Mouse (Mus musculus): Measurements from ENCODE around the gene Lhx2. TPM values are rescaled to one million over a fixed set of nuclear protein-coding genes. Genes with fewer than 3 reads are reported as not detected.

Lhx2 gene
- total RNA-seq, 4 experiments from 2014 or later: 55.7 to 61.8 (median 58.4) TPM

DNA sequence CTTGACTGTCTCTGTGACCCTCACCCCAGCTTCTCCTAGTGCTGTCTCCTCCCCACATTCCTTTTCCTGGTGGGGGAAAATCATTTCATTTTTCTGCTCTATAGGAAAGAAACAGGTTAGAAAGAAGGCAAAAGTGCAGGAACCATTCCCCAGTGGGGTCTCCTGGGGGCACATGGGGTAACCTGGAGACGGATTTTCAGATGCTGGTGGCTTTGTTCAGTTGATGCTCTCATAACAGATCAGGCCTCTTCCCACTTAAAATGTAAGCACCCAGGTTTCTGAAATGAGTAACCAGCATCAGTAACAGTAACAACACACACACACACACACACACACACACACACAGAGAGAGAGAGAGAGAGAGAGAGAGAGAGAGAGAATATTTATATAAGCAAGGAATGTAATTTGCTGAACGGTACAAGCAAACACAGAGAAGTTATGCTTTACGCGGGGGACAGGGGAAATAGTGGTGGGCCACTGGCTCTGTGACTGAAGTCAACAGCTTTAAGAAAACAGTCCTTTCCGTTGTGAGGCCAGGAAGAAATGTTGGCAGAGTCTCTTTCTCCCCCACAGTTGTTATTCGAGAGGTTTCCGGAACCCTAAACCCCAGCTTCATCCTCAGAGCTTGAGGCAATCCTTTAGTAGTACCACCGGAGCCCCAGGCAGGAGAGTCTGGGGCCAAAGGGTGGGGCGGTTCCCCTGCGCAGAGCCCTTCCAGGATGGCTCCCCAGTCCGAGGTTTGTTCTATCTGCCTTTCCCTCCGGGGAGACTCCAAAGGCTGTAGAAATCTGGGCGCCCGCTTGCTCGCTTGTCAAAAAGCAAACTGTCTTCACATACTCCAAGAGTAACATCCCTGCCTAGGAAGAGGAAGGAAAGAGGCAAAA, 8.0 kb downstream of the Lhx2 start:
- no peak for DNase-seq (ENCODE audit: low spot score in 2 of 2)

DNA sequence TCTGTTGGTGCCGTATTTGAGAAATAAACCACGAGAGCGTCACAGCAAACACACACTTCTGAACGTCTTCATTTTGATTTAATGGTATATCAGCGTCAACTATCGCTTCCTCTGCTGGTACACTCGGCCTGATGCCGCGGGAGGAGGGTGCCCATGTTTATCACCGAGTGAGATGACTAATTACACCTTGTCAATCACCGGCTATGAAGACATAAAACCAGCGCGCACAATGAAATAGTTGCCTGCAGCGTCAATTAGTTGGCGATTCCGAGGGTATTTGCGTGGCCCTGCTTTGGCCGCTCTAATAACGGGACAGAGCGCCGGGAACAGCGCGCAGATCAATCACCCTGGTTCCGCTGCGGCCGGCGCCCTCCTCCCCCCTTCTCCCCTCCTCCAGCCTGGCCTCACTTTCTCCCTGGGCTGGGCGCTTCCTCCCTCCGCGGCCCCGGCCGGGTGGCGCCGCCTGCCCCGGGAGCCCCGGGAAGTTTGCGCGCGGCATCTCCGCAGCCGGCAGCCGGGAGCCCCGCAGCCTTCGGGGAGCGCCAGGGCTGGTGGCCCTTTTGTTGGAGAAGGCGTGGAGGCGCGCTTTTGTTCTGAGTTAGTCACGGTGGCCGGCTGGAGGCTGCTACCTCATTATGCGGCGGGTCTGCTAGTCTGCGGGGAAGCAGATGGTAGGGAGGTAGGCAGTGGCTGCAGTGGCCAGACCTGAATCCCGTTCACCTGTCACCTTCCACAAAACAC, 8.9 kb downstream of the Lhx2 start:
- no peak for DNase-seq (ENCODE audit: low spot score in 2 of 2)

DNA sequence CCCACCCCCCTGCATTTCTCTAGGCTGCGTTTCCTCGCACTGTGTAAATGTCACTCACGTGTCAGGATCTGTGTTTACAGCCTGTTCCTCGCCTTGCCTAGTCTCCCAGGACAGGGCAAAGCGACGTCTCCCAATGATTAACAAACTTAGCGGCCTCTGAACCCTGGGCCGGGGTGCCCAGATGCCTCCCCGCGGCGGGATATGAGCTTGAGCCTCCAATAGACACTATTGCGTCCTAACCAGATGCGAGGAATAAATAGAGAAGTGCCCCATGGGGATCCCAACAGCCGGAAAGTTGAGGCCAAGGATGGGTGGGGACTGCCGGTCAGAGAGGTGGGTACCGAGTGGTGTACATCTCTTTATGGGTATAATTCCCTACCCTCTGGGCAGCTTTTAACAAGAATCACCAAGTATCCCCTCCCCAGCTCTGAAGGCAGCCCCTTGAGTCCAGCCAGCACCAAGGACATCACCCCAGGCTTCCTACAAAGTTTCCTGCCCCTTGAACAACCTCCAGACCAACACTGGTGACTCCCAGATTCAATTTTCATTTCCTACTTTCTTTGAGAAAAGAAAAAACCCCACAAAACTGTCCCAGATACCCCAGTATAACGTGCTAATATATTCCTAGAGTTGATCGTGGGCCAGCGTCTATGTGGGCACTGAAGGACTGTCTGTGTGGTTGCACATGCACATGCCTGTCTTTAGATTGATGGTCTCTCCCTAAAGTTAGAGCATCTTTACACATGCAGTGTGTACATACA, 9.8 kb downstream of the Lhx2 start:
- no peak for DNase-seq (ENCODE audit: low spot score in 2 of 2)

DNA sequence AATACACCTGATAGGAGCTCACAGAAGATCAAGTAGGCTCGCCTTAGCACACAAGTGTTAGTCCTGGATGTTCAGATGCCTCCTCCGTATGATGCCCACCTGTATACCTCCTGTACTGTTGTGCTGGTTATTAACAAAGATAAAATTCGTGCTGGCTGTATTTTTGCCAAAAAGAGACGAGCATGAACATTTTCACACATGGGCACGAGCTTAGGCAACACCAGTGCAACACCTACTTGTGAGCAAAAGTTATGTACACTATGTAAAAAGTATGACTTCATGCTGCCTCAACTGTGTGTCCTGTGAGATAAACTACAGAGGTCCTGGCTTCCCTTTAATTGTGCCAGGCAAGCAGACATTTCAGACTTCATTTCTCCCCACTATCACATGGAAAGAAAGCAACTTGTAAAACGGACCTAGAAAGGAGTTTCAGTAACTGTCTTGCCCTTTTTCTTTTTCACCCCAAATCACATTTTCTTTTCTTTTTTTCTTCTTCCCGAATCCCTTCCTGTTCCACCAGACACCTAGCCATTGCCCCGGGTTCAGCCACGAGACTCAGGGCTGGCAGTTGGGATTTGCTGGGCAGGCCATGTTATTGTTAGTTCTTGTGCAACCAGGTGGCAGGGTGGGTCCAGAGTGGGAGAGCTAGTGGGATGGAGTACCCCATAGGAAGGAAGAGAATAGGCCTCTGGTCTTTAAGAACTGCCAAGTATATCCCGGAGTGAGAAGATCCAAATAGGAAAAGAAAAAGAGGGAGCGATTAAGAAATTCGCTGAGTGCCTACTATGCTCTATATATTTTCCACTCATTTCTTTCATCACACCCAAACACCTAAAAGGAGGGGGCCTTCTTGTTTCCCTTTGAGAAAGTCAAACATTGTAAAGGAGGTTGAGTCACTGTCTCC, 10.6 kb downstream of the Lhx2 start:
- no peak for DNase-seq (ENCODE audit: low spot score in 2 of 2)

DNA sequence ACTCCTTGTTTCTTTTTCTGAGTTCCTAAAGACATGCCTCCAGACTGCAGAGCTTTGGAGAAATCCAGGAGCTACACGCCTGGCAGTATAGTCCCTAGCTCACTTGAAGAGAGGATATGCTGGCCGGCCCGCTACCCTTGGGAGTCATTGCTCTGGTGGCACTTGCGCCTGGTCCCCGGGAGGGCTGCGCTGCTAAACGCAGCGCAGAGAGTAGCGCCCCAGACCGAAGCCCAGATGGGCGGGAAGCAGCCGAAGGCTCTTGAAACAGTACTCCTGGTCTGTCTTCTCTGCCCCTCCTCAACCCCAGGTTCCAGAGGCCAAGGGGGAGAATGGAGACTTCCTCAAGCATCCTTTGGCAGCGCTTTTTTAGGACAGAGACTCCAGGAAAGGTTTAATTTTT, 11.3 kb downstream of the Lhx2 start:
- DNase-seq (ENCODE audit: low spot score in 2 of 2): no peak

DNA sequence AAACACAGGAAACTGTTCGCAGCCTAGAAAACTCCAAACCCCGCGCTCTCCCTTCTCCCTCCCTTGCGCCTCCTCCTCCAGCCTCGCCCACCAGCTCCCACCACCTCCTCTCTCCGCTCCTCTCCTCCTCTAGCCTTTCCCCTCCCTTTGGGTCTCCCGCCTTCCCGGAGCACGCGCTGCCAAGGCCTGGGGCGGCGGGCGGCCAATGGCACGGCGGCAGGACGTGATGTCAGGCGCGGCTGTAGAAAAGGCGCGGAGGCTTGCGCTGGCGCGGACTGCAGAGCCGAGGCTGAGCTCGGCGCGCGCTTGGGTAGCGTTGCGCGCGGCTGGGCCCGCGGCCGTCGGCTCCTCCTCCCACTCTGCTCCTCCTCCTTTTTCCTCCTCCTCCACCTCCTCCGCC, 11.7 kb downstream of the Lhx2 start:
- DNase-seq (ENCODE audit: low spot score in 2 of 2): peak in 1 of 2 experiments; percentile 88

DNA sequence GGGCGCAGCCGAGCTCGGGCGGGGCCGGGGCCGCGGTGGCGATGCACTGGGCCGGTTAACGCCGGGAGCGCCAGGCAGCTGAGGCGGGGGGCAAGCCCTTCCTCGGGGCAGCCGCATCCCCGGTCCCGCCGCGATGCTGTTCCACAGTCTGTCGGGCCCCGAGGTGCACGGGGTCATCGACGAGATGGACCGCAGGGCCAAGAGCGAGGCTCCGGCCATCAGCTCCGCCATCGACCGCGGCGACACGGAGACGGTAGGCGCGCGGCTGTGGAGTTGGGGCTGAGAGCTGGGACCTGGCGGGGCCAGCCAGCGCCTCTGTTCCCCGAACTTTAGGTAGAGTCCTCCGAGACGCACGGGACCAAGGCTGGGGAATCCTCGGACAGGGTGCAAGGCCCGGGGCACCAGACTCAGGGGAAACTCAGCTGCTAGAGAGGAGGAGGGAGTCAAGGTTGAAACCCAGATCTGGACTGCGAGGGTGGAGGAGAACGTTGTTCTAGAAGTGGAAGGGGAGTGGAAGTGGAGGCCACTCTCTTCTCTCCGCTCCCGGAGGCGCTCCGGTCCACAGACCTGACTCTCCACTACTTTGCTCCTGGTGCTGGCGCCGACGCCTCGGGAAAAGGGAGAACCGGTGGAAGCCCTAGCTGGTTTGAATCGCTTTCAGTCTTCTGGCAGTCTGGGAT, 12.7 kb downstream of the Lhx2 start:
- no peak for DNase-seq (ENCODE audit: low spot score in 2 of 2)

DNA sequence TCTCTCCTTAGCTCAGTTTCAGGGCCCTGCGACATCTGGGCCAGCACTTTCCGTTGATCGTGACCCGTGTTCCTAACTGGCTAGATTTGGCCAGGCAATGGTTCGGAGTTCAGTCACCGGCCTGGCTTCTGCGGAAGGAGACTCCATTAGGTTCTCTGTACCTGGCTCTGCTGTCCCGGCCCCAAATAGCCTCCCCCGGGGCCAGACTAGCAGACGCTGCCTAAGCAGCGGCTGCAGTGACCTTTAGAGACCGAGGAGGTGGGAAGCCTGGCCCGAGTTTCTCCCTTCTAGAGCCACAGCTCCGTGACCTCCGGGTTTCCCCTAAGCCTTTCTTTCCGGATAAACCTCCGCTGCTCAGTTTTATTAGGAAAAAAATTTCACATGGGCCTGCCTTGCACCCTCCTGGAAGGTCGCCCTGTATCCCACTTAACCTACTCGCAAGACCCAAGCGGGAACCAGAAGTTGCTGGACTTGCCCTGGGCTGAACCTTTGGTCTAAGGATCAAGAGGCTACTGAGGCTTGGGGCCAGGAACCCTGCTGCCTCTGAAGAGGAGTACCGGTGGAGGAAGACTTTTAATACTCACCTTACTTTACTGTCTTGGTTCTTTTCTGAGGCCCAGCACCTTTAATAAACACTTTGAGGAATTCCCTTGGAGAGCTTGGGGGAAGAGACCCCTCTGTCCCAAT, 13.4 kb downstream of the Lhx2 start:
- DNase-seq (ENCODE audit: low spot score in 2 of 2): no peak

DNA sequence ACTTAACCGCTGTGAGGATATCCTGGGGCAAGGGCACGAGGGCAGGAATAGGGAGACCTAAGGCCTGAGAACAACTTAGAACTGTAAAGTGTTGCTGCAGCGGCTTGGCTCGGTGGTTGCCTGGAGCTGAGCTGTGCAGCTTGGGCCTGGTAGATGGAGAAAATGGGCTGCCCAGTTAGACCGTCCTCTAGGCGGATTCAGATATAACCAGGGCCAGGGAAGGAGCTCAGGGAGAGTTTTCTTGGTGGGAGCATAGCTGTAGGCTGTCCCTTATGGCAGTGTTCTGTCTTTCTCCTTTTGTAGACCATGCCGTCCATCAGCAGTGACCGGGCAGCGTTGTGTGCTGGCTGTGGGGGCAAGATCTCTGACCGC, 13.9 kb downstream of the Lhx2 start:
- DNase-seq (ENCODE audit: low spot score in 2 of 2): no peak

DNA sequence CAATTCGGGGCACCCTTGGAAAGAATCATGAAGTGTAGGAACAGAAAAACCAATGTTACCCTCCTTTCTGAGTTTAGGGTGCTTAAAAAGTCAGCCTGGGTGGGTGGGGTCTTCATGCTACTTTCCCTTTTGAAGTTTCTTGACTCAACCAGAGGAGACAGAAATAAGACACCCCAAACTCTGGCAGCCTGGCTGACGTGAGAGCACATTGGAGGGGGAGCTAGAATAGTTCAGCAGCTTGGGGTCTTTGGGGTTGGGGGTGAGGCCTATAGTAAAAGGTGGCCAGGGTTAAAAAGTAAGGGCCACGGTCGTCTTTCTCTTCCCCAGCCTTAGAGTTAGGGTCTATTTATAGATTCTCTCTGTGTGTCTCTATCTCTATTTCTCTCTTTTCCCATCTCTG, 14.6 kb downstream of the Lhx2 start:
- DNase-seq (ENCODE audit: low spot score in 2 of 2): no peak

DNA sequence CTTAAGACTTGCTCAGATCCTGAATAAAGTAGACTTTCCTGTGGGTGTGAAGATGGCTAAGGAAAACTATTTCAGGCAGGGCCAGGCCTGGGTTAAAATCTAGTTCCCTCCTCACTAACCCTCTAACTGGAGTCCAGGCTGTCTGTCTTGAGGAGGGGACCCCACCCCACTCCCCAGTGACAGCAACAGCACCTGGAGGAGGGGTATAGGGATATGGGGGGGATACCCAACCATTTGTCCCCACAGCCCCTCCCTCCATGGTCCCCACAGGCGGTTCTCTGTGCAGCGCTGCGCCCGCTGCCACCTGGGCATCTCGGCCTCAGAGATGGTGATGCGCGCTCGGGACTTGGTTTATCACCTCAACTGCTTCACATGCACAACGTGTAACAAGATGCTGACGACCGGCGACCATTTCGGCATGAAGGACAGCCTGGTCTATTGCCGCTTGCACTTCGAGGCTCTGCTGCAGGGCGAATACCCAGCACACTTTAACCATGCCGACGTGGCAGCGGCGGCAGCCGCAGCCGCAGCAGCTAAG, 15.2 kb downstream of the Lhx2 start:
- no peak for DNase-seq (ENCODE audit: low spot score in 2 of 2)

DNA sequence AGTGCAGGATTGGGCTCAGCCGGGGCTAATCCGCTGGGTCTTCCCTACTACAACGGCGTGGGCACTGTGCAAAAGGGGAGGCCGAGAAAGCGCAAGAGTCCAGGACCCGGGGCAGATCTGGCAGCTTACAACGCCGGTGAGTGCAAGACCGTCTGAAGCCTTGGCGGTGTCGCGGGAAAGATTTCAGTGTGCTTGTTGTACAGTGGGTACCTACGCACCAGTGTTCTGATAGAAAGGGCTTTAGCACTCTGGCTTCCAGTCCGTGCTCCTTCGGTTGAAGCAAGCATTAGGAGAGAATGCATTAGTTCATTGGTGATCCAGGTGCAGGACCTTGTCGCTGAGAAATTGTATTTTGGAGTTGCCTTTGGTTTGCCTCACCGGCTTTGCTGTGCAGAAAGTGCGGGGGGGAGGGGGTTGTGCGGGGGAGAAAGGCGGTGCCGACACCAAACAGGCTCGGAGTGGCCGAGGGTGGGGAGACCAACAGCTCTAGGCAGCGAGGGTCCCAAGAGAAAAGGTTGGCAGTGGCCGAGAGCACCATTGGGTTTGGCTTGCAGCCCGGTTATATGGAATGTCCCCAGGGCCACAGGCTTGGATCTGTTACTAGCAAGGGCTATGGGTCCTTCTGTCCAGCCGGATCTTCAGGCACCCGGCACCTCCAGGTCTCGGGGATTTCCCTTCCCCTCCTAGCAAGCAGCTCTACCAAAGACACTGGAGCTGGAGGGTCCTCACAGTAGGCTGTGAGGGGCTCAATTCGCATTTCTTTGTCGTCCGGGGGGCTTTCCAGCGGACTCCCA, 15.8 kb downstream of the Lhx2 start:
- DNase-seq (ENCODE audit: low spot score in 2 of 2): no peak

DNA sequence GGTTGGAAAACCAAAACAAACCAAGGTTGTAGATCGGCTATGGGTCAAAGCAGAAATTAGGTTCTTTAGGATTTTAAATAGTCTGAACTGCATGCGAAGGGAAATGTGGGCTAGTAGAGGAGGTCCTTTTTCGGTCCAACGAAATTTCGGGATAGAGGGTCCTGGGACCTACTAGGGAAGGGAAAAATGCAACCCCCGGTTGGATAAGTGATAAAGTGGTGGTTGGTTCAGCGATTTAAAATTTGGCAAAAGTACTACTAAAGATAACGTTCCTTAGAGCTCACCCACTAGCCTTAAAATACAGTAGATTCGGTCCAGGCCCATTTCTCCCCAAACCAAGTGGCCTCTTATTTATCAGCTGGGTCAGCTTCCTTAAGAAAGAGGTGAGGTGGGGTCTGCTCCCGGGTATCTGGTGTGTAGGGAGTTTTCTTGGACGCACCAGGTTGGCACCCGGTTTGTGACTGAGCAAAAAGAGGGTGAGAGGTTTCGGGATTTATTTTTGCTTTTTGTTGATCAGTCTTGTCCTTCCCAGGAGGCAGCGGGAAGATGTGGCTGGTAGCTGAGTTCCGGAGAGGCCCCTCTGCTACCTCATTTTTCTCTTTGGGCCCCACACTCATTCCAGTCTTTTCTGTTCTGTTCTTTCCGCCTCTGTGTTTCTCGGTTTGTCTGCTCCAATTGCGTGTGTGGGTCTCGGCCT, 16.8 kb downstream of the Lhx2 start:
- DNase-seq (ENCODE audit: low spot score in 2 of 2): no peak

DNA sequence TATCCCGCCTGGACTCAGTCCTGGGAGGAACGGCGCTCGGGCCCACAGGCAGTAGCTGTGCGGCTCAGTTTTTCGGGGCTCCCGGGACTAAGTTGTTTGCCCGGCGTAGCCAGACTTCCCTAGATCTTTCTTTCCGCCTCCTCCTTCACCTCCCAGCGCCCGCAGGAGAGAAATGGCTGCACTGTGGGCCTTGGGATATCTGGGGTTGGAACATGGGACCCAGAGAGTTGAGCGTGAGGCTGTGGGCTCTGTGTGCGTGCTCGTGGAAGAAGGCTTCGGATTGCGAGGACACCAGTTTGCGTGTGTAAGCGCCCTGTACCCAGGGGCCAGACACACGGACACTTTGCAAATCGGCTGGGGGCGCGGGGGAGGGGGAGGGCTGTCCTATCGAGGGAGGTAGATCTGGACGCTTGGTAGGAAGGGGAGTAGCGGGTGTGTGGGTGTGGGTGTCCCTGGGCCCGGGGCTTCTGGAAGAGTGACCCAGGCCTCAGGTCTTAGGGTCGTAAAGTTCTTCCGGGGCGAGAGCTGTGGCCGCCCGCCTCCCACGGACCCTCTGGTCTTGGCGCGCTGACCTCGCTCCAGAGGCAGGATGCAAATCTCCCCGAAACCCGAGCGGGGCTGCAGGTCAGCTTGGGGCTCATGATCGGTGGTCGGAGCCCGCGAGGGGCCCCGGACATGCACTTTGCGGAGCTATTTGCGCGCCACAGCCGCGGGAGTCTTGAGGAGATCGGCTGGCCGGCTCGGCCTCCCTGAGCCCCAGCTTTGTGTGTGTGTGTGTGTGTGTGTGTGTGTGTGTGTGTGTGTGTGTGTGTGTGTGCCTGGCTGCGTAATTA, 17.6 kb downstream of the Lhx2 start:
- DNase-seq (ENCODE audit: low spot score in 2 of 2): no peak

DNA sequence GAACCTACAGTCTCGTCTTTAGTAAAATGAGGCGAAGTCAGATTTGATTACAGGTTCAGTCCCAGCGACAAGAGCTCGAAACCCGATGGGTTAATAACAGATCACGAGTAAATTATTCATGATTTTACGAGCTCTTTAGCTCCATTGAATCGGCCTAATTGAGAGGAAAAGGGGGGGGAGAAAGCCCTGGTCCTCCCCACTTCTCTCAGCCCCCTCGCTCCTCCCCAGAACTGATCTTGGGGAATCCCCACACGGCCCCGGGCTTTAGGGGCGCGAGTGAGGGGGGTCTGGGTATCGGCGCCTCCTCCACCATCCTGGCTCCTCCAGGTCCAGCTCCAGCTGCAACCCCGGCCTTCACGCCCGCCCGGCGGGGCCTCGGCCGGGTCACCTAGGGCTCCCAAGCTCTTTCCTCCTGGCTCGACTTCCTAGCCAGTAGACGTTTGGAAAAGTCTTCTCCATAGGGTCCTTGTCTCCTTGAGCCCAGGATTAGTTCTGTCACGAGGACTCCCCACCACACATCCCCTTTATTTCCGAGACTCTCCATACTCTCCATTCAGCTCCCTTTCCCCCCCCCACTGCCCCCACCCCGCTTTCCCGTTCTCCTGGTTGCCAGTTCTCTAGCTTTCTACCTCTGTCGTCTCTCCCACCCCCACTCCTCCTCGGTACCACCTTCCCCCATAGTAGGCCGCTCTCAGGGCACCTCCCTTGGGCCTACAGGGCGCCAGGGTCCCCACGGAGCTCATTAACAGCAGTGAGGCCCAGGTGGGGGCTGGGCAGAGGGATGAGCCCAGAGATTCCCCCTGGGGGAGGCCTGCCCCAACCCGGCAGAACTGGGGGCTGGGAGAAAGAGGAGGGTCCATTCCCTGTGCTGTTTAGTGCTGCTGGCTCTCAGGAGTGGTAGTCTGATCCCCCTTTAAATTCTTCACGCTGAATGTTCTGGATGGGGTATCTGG, 18.5 kb downstream of the Lhx2 start:
- DNase-seq (ENCODE audit: low spot score in 2 of 2): no peak

DNA sequence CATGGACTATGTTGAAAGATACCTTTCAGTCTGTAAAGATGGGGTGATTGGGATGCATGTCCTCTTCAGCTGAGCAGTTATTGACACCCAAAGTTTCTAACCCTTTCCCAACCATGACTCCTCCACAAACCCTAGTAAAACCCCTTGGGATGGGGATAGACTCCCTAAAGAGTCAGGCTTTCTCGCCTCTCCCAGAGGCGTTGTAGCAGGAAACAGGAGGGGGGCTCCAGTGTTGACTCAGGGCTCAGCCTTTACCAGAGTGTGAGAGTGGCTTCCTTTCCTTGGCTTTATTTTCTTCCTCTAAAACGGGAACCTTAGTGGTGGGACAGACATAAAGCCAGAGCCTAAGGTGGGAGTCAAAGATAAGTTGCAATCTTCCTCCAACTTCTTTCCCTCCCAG, 19.5 kb downstream of the Lhx2 start:
- no peak for DNase-seq (ENCODE audit: low spot score in 2 of 2)

All from left cerebral cortex, adult 8-10 months (tissue).